Mouse (Mus musculus) liver, embryonic 15.5 days (tissue): ENCODE results near the gene Lias. TPM values are rescaled to one million over a fixed set of nuclear protein-coding genes. Genes with fewer than 3 reads are reported as not detected.

Experiments used
- ATAC-seq: fragments of 200-750 bp; cut with Nextera tagmentation; 2 replicates; pipeline ENCODE4 v1.8.0; 2017; ENCODE audit warnings: moderate number of reproducible peaks, mild to moderate bottlenecking, moderate library complexity; ENCODE audit not compliant: insufficient read depth
- H3K27ac ChIP-seq: fragments of 300-500 bp; sonication (generic); replicated peaks from 2 replicates; pipeline ENCODE4 v1.5.1; 2015; ENCODE audit warnings: mild to moderate bottlenecking, inconsistent platforms
- H3K27me3 ChIP-seq: fragments of 300-500 bp; sonication (generic); 2 replicates; pipeline ENCODE4 v1.6.1; 2015; ENCODE audit warnings: mild to moderate bottlenecking, inconsistent platforms
- H3K36me3 ChIP-seq: fragments of 300-500 bp; sonication (generic); replicated peaks from 2 replicates; pipeline ENCODE4 v1.6.1; 2015; ENCODE audit warnings: moderate library complexity, mild to moderate bottlenecking, inconsistent platforms
- H3K4me1 ChIP-seq: fragments of 300-500 bp; sonication (generic); replicated peaks from 2 replicates; pipeline ENCODE4 v1.6.1; 2015; ENCODE audit warnings: inconsistent platforms
- H3K4me2 ChIP-seq: fragments of 300-500 bp; sonication (generic); 2 replicates; pipeline ENCODE4 v1.6.1; 2015; ENCODE audit warnings: moderate library complexity, mild to moderate bottlenecking, inconsistent platforms
- H3K4me3 ChIP-seq: fragments of 300-500 bp; sonication (generic); replicated peaks from 2 replicates; pipeline ENCODE4 v1.5.1; 2015; ENCODE audit warnings: mild to moderate bottlenecking, inconsistent platforms
- H3K9ac ChIP-seq: fragments of 300-500 bp; sonication (generic); 2 replicates; pipeline ENCODE4 v1.6.1; 2015; ENCODE audit warnings: moderate library complexity, mild to moderate bottlenecking, inconsistent platforms
- H3K9me3 ChIP-seq: fragments of 300-500 bp; sonication (generic); replicated peaks from 2 replicates; pipeline ENCODE4 v1.6.1; 2016; ENCODE audit warnings: inconsistent platforms
- WGBS: fragments of 180-500 bp; shearing (Covaris S2); methylation state at CpG from one replicate; pipeline ENCODE4 v1.1.7; 2015; ENCODE audit warnings: mixed read lengths; ENCODE audit not compliant: insufficient replicate concordance; 5-methylcytosine and 5-hydroxymethylcytosine counted together
- polyA plus RNA-seq: library from polyadenylated mRNA; unstranded; fragments of >200 nt; fragmentation: Nextera tagmentation; extraction: Ambion mirVana; gene quantifications from 2 replicates; pipeline ENCODE4 v1.2.1, GENCODE M21; 2015

Gene Lias
- polyA plus RNA-seq: 34.4 TPM in 2 replicates

GRCm38 (mm10) chr5:65390648-65391644 lies at the start of gene Lias, which contains the start of gene Rpl9:
TSS of gene Lias (plus strand) at chr5:65391497.
TSS of gene Rpl9 (minus strand) at chr5:65391444.
- Histone ChIP-seq H3K4me2 (peak within 1 kb of the TSS; percentile 80), H3K27ac (peak within 1 kb of the TSS; percentile 77), H3K9me3 (no peaks in the 10 kb centered on the region), H3K9ac (peak within 1 kb of the TSS; percentile 95), H3K4me3 (peak within 1 kb of the TSS; percentile 94), H3K4me1 (peaks cover 30% of the 10 kb centered on the region), H3K36me3 (peaks cover 53% of the 10 kb centered on the region), H3K27me3 (no peaks in the 10 kb centered on the region)
- WGBS: under 1% methylated on average over 83 of the region's 83 CpGs
- ATAC-seq: peak; percentile 94

GRCm38 (mm10) chr5:65348168-65348567 lies 43.1 kb upstream of the Lias start, which contains the start of gene Klb:
TSS of gene Klb (plus strand) at chr5:65348314.
- H3K4me2 ChIP-seq: no peak within 1 kb of the TSS
- H3K36me3 ChIP-seq: no peaks in the 10 kb centered on the region
- H3K4me1 ChIP-seq: no peaks in the 10 kb centered on the region
- H3K9me3 ChIP-seq: no peaks in the 10 kb centered on the region
- ATAC-seq: peak; percentile 50; the same call in 1 of the 2 replicates
- peak within 1 kb of the TSS; percentile 25; the same call in 1 of the 2 replicates for H3K27ac ChIP-seq
- peak within 1 kb of the TSS; percentile 46 for H3K4me3 ChIP-seq
- no peak within 1 kb of the TSS for H3K9ac ChIP-seq
- no peaks in the 10 kb centered on the region for H3K27me3 ChIP-seq
- 66% methylated on average over 15 of the region's 15 CpGs for WGBS

DNA sequence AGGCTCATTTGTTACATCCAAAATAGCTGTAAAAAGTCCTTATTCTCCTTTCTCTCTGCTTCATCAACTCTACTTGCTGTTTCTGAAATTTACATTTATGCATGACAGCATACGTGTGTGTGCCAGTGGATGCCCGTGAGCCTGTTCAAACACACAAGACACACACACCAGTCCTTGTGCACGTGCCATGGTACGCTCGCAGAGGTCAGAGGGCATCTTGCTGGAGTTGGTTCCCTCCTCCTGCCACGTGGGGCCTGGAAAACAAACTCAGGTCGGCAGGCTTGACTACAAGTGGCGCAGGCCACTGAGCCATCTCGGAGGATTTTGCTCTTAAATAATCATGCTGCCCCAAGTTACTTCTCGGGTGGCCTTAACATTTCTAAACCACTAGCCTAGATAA lies 40.8 kb upstream of the Lias start:
- H3K4me1 ChIP-seq: no peaks in the 10 kb centered on the region
- peak overlapping the region; percentile 25 for H3K4me2 ChIP-seq
- H3K27me3 ChIP-seq: no peaks in the 10 kb centered on the region
- H3K9me3 ChIP-seq: no peaks in the 10 kb centered on the region
- peak overlapping the region; percentile 46 for H3K4me3 ChIP-seq
- peak; percentile 56 for ATAC-seq
- no peak overlapping the region for H3K27ac ChIP-seq
- no peaks in the 10 kb centered on the region for H3K36me3 ChIP-seq
- H3K9ac ChIP-seq: no peak overlapping the region
- 56% methylated on average over 10 of the region's 10 CpGs for WGBS

- Histone ChIP-seq H3K27ac (no peak overlapping the region), H3K27me3 (no peaks in the 10 kb centered on the region)
- peak; percentile 36; the same call in 1 of the 2 replicates for ATAC-seq
Measured at GRCm38 (mm10) chr5:65354097-65354496, 37.2 kb upstream of the Lias start.

GRCm38 (mm10) chr5:65354985-65355384 lies 36.3 kb upstream of the Lias start:
- no peaks in the 10 kb centered on the region for H3K27me3 ChIP-seq
- H3K36me3 ChIP-seq: no peaks in the 10 kb centered on the region
- no peaks in the 10 kb centered on the region for H3K9me3 ChIP-seq
- H3K4me3 ChIP-seq: no peak overlapping the region
- H3K27ac ChIP-seq: no peak overlapping the region
- WGBS: 64% methylated on average over 5 of the region's 5 CpGs
- ATAC-seq: no peak
- H3K4me1 ChIP-seq: peaks cover 7% of the 10 kb centered on the region
- H3K4me2 ChIP-seq: no peak overlapping the region
- no peak overlapping the region for H3K9ac ChIP-seq

More at GRCm38 (mm10) chr5:65354097-65354496, 37.2 kb upstream of the Lias start:
- Histone ChIP-seq H3K4me3 (no peak overlapping the region), H3K9ac (no peak overlapping the region), H3K4me1 (peaks cover 7% of the 10 kb centered on the region), H3K4me2 (no peak overlapping the region), H3K9me3 (no peaks in the 10 kb centered on the region), H3K36me3 (no peaks in the 10 kb centered on the region)
- 23% methylated on average over 3 of the region's 3 CpGs for WGBS

- H3K27ac ChIP-seq: peak overlapping the region; percentile 62; the same call in 1 of the 2 replicates
- no peaks in the 10 kb centered on the region for H3K36me3 ChIP-seq
- H3K9me3 ChIP-seq: no peaks in the 10 kb centered on the region
- H3K4me3 ChIP-seq: no peak overlapping the region
- no peaks in the 10 kb centered on the region for H3K27me3 ChIP-seq
- ATAC-seq: peak; percentile 77
- H3K4me1 ChIP-seq: peaks cover 7% of the 10 kb centered on the region
- no peak overlapping the region for H3K9ac ChIP-seq
- 53% methylated on average over 6 of the region's 6 CpGs for WGBS
- H3K4me2 ChIP-seq: no peak overlapping the region; the same call in 1 of the 2 replicates
Measured at GRCm38 (mm10) chr5:65356851-65357250, 34.4 kb upstream of the Lias start.

DNA sequence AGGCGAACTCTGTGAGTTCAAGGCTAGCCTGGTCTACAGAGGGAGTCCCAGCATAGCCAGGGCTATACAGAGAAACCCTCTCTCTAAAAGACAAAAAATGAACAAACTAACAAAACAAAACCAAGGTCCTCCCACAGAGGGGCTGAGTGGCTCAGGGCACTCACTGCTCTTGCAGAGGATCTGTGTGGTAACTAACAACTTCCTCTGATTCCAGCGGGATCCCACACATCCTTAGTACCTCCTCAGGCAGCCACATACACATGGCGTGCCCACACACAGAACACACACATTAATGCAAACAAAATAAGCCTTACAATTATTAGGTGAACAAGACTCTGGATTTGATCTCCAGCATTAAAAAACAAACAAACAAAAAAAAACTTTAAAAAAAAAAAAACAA lies 33.5 kb upstream of the Lias start:
- no peak for ATAC-seq
- Histone ChIP-seq H3K4me2 (no peak overlapping the region), H3K9ac (no peak overlapping the region), H3K36me3 (no peaks in the 10 kb centered on the region), H3K9me3 (no peaks in the 10 kb centered on the region), H3K4me1 (peaks cover 7% of the 10 kb centered on the region), H3K27ac (peak overlapping the region; percentile 51; the same call in 1 of the 2 replicates), H3K27me3 (no peaks in the 10 kb centered on the region), H3K4me3 (no peak overlapping the region)
- 48% methylated on average over 3 of the region's 3 CpGs for WGBS

DNA sequence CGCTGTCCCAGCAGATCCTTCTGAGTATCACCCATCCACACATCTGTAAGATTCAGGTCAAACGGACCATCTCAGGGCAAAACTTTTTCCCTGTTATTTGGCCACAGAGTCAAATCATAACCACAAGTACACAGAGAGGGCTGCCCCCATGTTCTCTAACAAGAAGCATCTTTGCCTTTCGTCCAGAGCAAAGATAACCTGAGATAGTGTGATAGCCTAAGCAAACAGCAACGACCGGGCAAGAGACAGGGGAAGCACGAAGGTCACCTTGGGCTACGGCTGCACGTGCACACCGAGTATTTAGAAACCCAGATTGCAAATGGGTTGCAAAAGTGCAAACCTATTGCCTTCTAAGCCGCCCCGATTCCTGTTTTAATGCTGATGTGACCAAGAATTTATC lies 23.5 kb upstream of the Lias start:
- Histone ChIP-seq H3K27ac (0 out of 2 replicates have a peak overlapping the region, but pooled peaks have one; percentile 2), H3K4me2 (peak overlapping the region; percentile 18; the same call in 1 of the 2 replicates), H3K9ac (no peak overlapping the region), H3K36me3 (no peaks in the 10 kb centered on the region), H3K27me3 (no peaks in the 10 kb centered on the region), H3K9me3 (no peaks in the 10 kb centered on the region), H3K4me1 (peaks cover 5% of the 10 kb centered on the region; the same call in 1 of the 2 replicates), H3K4me3 (no peak overlapping the region)
- 61% methylated on average over 11 of the region's 11 CpGs for WGBS
- ATAC-seq: peak; percentile 57; the same call in 1 of the 2 replicates

DNA sequence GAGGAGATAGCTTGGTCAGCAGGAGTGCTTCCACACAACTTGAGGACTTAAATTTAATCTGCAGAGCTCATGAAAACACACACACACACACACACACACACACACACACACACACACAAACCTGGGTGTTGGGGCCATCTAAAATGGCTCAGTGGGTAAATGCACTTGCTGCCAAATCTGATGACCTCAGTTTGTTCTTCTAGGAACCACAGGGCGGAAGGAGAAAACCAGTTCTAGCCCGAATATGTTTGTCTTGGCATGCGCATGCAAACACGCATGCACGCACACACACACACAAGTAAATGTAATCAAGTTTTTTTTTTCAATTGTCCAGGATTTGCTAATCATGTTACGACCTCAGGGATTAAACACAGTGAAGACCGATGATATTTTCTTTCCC lies 19.7 kb upstream of the Lias start:
- WGBS: 80% methylated on average over 7 of the region's 7 CpGs
- no peaks in the 10 kb centered on the region for H3K9me3 ChIP-seq
- 0 out of 2 replicates have a peak, but pooled peaks cover 4% of the 10 kb centered on the region for H3K36me3 ChIP-seq
- no peak for ATAC-seq
- no peak overlapping the region for H3K4me2 ChIP-seq
- no peaks in the 10 kb centered on the region for H3K27me3 ChIP-seq
- no peak overlapping the region for H3K9ac ChIP-seq
- peaks cover 3% of the 10 kb centered on the region; the same call in 1 of the 2 replicates for H3K4me1 ChIP-seq
- H3K4me3 ChIP-seq: no peak overlapping the region
- no peak overlapping the region for H3K27ac ChIP-seq

GRCm38 (mm10) chr5:65374746-65375145 lies 16.6 kb upstream of the Lias start:
- no peak overlapping the region for H3K9ac ChIP-seq

GRCm38 (mm10) chr5:65385704-65386103 lies 5.6 kb upstream of the Lias start:
- WGBS: 62% methylated on average over 2 of the region's 2 CpGs

More at GRCm38 (mm10) chr5:65374746-65375145, 16.6 kb upstream of the Lias start:
- 73% methylated on average over 7 of the region's 7 CpGs for WGBS
- no peak overlapping the region for H3K4me2 ChIP-seq
- H3K27me3 ChIP-seq: no peaks in the 10 kb centered on the region
- no peak overlapping the region for H3K27ac ChIP-seq
- no peak for ATAC-seq
- no peaks in the 10 kb centered on the region for H3K4me1 ChIP-seq
- H3K36me3 ChIP-seq: 0 out of 2 replicates have a peak, but pooled peaks cover 4% of the 10 kb centered on the region
- no peaks in the 10 kb centered on the region for H3K9me3 ChIP-seq
- H3K4me3 ChIP-seq: no peak overlapping the region

More at GRCm38 (mm10) chr5:65385704-65386103, 5.6 kb upstream of the Lias start:
- Histone ChIP-seq H3K36me3 (peaks cover 41% of the 10 kb centered on the region), H3K27ac (no peak overlapping the region), H3K4me2 (no peak overlapping the region), H3K27me3 (no peaks in the 10 kb centered on the region), H3K9ac (no peak overlapping the region), H3K4me1 (peaks cover 27% of the 10 kb centered on the region), H3K4me3 (no peak overlapping the region), H3K9me3 (no peaks in the 10 kb centered on the region)
- no peak for ATAC-seq
